Mouse (Mus musculus): Measurements from ENCODE around the gene Tmem160.

GRCm38 (mm10) chr7:16406978-16407377, 45.6 kb upstream of the Tmem160 start:
- TF ChIP-seq CTCF (IDR thresholded peaks at IDR 0.05; ENCODE audit: borderline replicate concordance, extremely low read depth, insufficient read depth, insufficient read length) (no peak), POLR2A (IDR thresholded peaks at IDR 0.05; ENCODE audit: borderline replicate concordance, extremely low read depth, insufficient read depth, insufficient read length, poor library complexity, severe bottlenecking) (no peak)

All from brain, embryonic 14.5 days (tissue).